Mouse (Mus musculus) CH12.LX (cell line): Measurements from ENCODE around the gene Nadsyn1. TPM values are rescaled to one million over a fixed set of nuclear protein-coding genes. Genes with fewer than 3 reads are reported as not detected.

Source experiments
- DNase-seq: peaks from one replicate; pipeline ENCODE4 v3.0.0-alpha.2; 2013; ENCODE audit errors: extremely low read depth
- H3K27ac ChIP-seq: 2 replicates; pipeline ENCODE4 v1.5.1; 2012; ENCODE audit warnings: low read depth, mild to moderate bottlenecking, control low read depth, moderate library complexity; ENCODE audit not compliant: insufficient read depth
- H3K27me3 ChIP-seq: replicated peaks from 2 replicates; pipeline ENCODE3; 2012; ENCODE audit warnings: inconsistent platforms
- H3K36me3 ChIP-seq, 2 experiments: replicated peaks in 1 of 2; 2 replicates each; pipeline versions ENCODE3 to v1.6.1; 2012; ENCODE audit warnings: inconsistent platforms in 1 of 2, low read length in 1 of 2, mild to moderate bottlenecking in 1 of 2, mixed read lengths in 1 of 2, moderate library complexity in 1 of 2; ENCODE audit not compliant: control insufficient read depth in 1 of 2, insufficient read depth in 1 of 2
- H3K4me1 ChIP-seq, 2 experiments: 2 replicates each; pipeline ENCODE4 v1.6.1; 2012; ENCODE audit warnings: inconsistent platforms in 1 of 2, moderate library complexity in 1 of 2; ENCODE audit not compliant: insufficient read depth in 2 of 2, control insufficient read depth in 1 of 2
- H3K4me2 ChIP-seq: 2 replicates; pipeline ENCODE4 v1.6.1; 2012; ENCODE audit warnings: low read depth, mild to moderate bottlenecking, control low read depth; ENCODE audit not compliant: poor library complexity, insufficient read depth, severe bottlenecking
- H3K4me3 ChIP-seq, 3 experiments: fragments of 150-350 bp in 1 of 3; sonication (generic) in 1 of 3; replicated peaks in 1 of 3; 2 replicates each; pipeline versions ENCODE3 to v1.5.1; 2011 to 2012; ENCODE audit warnings: low read depth in 2 of 3, low read length in 2 of 3, mild to moderate bottlenecking in 2 of 3, moderate library complexity in 2 of 3, control low read depth in 1 of 3, improper control_type of control experiment in 1 of 3, inconsistent platforms in 1 of 3, mixed read lengths in 1 of 3; ENCODE audit not compliant: poor library complexity in 1 of 3
- H3K79me2 ChIP-seq: replicated peaks from 2 replicates; pipeline ENCODE4 v1.6.1; 2012; ENCODE audit warnings: mild to moderate bottlenecking, moderate library complexity; ENCODE audit not compliant: control insufficient read depth, poor library complexity, insufficient read depth, severe bottlenecking; ENCODE audit errors: extremely low read depth
- H3K9ac ChIP-seq: 2 replicates; pipeline ENCODE4 v1.6.1; 2012; ENCODE audit warnings: low read depth, mild to moderate bottlenecking, control low read depth, moderate library complexity; ENCODE audit not compliant: insufficient read depth
- H3K9me3 ChIP-seq: replicated peaks from 2 replicates; pipeline ENCODE3; 2012; ENCODE audit warnings: low read length, inconsistent platforms, mixed read lengths
- BHLHE40 ChIP-seq: IDR thresholded peaks from 2 replicates; pipeline ENCODE4 v1.6.1; 2011; ENCODE audit warnings: mild to moderate bottlenecking, low read depth, low read length, improper control_type of control experiment
- CHD2 ChIP-seq: IDR thresholded peaks from 2 replicates; pipeline ENCODE4 v1.6.1; 2011; ENCODE audit warnings: low read length, improper control_type of control experiment
- E2F4 ChIP-seq: IDR thresholded peaks from 2 replicates; pipeline ENCODE4 v1.6.1; 2011; ENCODE audit warnings: low read depth, low read length, improper control_type of control experiment; ENCODE audit not compliant: insufficient replicate concordance
- ELF1 ChIP-seq: IDR thresholded peaks from 2 replicates; pipeline ENCODE4 v1.6.1; 2014; ENCODE audit warnings: low read depth, mild to moderate bottlenecking, inconsistent platforms, low read length, improper control_type of control experiment
- EP300 ChIP-seq: IDR thresholded peaks from 2 replicates; pipeline ENCODE4 v1.6.1; 2011; ENCODE audit warnings: low read length, improper control_type of control experiment
- GABPA ChIP-seq: IDR thresholded peaks from 2 replicates; pipeline ENCODE4 v1.6.1; 2012; ENCODE audit warnings: low read depth, low read length, improper control_type of control experiment, inconsistent platforms; ENCODE audit not compliant: insufficient replicate concordance
- IRF4 ChIP-seq: IDR thresholded peaks from 2 replicates; pipeline ENCODE4 v1.6.1; 2014; ENCODE audit warnings: low read depth, mild to moderate bottlenecking, inconsistent platforms, low read length, improper control_type of control experiment
- JUN ChIP-seq: IDR thresholded peaks from 2 replicates; pipeline ENCODE4 v1.6.1; 2011; ENCODE audit warnings: low read depth, mild to moderate bottlenecking, low read length, improper control_type of control experiment, moderate library complexity; ENCODE audit not compliant: insufficient read depth
- MAFK ChIP-seq: IDR thresholded peaks from 2 replicates; pipeline ENCODE4 v1.6.1; 2011; ENCODE audit warnings: low read length, improper control_type of control experiment; ENCODE audit not compliant: insufficient replicate concordance
- MAZ ChIP-seq: IDR thresholded peaks from 2 replicates; pipeline ENCODE4 v1.6.1; 2012; ENCODE audit warnings: low read depth, mild to moderate bottlenecking, inconsistent platforms, low read length, improper control_type of control experiment, moderate library complexity
- MYC ChIP-seq: IDR thresholded peaks from 2 replicates; pipeline ENCODE4 v1.6.1; 2011; ENCODE audit warnings: low read depth, mild to moderate bottlenecking, improper control_type of control experiment, low read length
- NELFE ChIP-seq: IDR thresholded peaks from 2 replicates; pipeline ENCODE4 v1.6.1; 2011; ENCODE audit warnings: low read depth, low read length, improper control_type of control experiment
- NRF1 ChIP-seq: IDR thresholded peaks from 2 replicates; pipeline ENCODE4 v1.6.1; 2014; ENCODE audit warnings: low read depth, mild to moderate bottlenecking, inconsistent platforms, low read length, improper control_type of control experiment, moderate library complexity
- PAX5 ChIP-seq: IDR thresholded peaks from 2 replicates; pipeline ENCODE4 v1.6.1; 2012; ENCODE audit warnings: low read length, inconsistent platforms, mixed read lengths
- POLR2A ChIP-seq: IDR thresholded peaks from 2 replicates; pipeline ENCODE4 v1.6.1; 2011; ENCODE audit warnings: low read depth, mild to moderate bottlenecking, improper control_type of control experiment, low read length
- RAD21 ChIP-seq: IDR thresholded peaks from 2 replicates; pipeline ENCODE4 v1.6.1; 2011; ENCODE audit warnings: low read depth, mild to moderate bottlenecking, low read length, improper control_type of control experiment, moderate library complexity
- RCOR1 ChIP-seq: conservative IDR thresholded peaks from 2 replicates; pipeline ENCODE4 v1.6.1; 2012; ENCODE audit warnings: low read depth, mild to moderate bottlenecking, inconsistent platforms, low read length, improper control_type of control experiment
- USF1 ChIP-seq: IDR thresholded peaks from 2 replicates; pipeline ENCODE4 v1.6.1; 2014; ENCODE audit warnings: low read depth, mild to moderate bottlenecking, inconsistent platforms, low read length, improper control_type of control experiment
- USF2 ChIP-seq: conservative IDR thresholded peaks from 2 replicates; pipeline ENCODE4 v1.6.1; 2011; ENCODE audit warnings: low read depth, low read length, improper control_type of control experiment
- ZMIZ1 ChIP-seq: IDR thresholded peaks from 2 replicates; pipeline ENCODE4 v1.6.1; 2012; ENCODE audit warnings: low read depth, mild to moderate bottlenecking, inconsistent platforms, low read length, improper control_type of control experiment
- dilution Hi-C: fragments of 300-500 bp; cut with MboI; formaldehyde crosslinking; loops from 2 replicates; pipeline ENCODE4 v1.14.3; 2020; ENCODE audit warnings: low sequenced_read_pairs; ENCODE audit not compliant: extremely low pct_unique_long_range_greater_than_20kb, extremely low pct_ligation_motif_present
- in situ Hi-C: fragments of 300-500 bp; cut with MboI; formaldehyde crosslinking; loops from 3 replicates; pipeline ENCODE4 v1.14.3; 2019; ENCODE audit warnings: low sequenced_read_pairs, low pct_ligation_motif_present, low pct_unique_long_range_greater_than_20kb, mixed read lengths
- polyA plus RNA-seq: library from polyadenylated mRNA; unstranded; fragments of >175 nt; gene quantifications from 2 replicates; pipeline ENCODE4 v1.2.1, GENCODE M21; 2012; ENCODE audit warnings: low read depth; ENCODE audit not compliant: insufficient read length
- total RNA-seq, 2 experiments: library from RNA; depleted of rRNA; stranded (reverse); fragments of 300-350 nt in 1 of 2; fragments of >200 nt in 1 of 2; gene quantifications; 2 replicates each; pipeline ENCODE4 v1.2.3; 2012 to 2014

Gene Nadsyn1
- total and polyA plus RNA-seq, 3 experiments = 5.4 to 11.7 (median 8.6) TPM

GRCm38 (mm10) chr7:143756125-143757026, 66.3 kb downstream of the Nadsyn1 start, which contains the start of gene Osbpl5:
TSS of gene Osbpl5 (minus strand) at chr7:143756985.
- H3K4me2 ChIP-seq = peak within 1 kb of the TSS; percentile 93
- H3K27me3 ChIP-seq = peaks cover 63% of the 10 kb centered on the region
- H3K9ac ChIP-seq = peak within 1 kb of the TSS; percentile 18; the same call in 1 of the 2 replicates
- in situ Hi-C loops (no loop called here), dilution Hi-C loops (no loop called here)
- peaks cover 6 to 10% of the 10 kb centered on the region in 2 experiments; a peak in 3 of 4 replicates for H3K4me1 ChIP-seq
- H3K4me3 ChIP-seq = peak within 1 kb of the TSS in 2 of 3 experiments; percentile 46 to 47
- DNase-seq = no peak
- no peaks in the 10 kb centered on the region for H3K9me3 ChIP-seq
- H3K27ac ChIP-seq = no peak within 1 kb of the TSS
- no peaks in the 10 kb centered on the region for H3K36me3 ChIP-seq
- H3K79me2 ChIP-seq = no peaks in the 10 kb centered on the region
- TF ChIP-seq MAFK (peak; percentile 25; the same call in 1 of the 2 replicates), RAD21 (no peak)

GRCm38 (mm10) chr7:143755357-143756124, 67.1 kb downstream of the Nadsyn1 start:
- Histone ChIP-seq H3K79me2 (no peaks in the 10 kb centered on the region), H3K27me3 (peaks cover 67% of the 10 kb centered on the region), H3K4me1 (peaks cover 6 to 10% of the 10 kb centered on the region in 2 experiments; a peak in 3 of 4 replicates), H3K9ac (no peak overlapping the region), H3K9me3 (no peaks in the 10 kb centered on the region), H3K36me3 (no peaks in the 10 kb centered on the region), H3K4me2 (no peak overlapping the region), H3K27ac (no peak overlapping the region), H3K4me3 (no peak overlapping the region)
- no peak for TF ChIP-seq USF1
- DNase-seq = no peak
- dilution Hi-C loops = no loop called here
- in situ Hi-C loops = no loop called here

GRCm38 (mm10) chr7:143753990-143754715, 68.5 kb downstream of the Nadsyn1 start:
- in situ Hi-C loops = loop anchor here (5.0 kb wide), 1 partner anchor 47 kb away; no protein-coding TSS in a partner anchor
- Histone ChIP-seq H3K4me2 (no peak overlapping the region), H3K36me3 (no peaks in the 10 kb centered on the region), H3K79me2 (no peaks in the 10 kb centered on the region), H3K9me3 (no peaks in the 10 kb centered on the region), H3K4me1 (peaks cover 6 to 10% of the 10 kb centered on the region in 2 experiments; a peak in 3 of 4 replicates), H3K9ac (no peak overlapping the region), H3K27me3 (peaks cover 77% of the 10 kb centered on the region), H3K4me3 (no peak overlapping the region), H3K27ac (no peak overlapping the region)
- peak; percentile 60 for DNase-seq
- dilution Hi-C loops = no loop called here
- TF ChIP-seq JUN (no peak), USF2 (no peak), MAFK (no peak), ELF1 (no peak), NELFE (no peak), POLR2A (no peak), IRF4 (no peak), RCOR1 (no peak), ZMIZ1 (no peak), E2F4 (no peak), PAX5 (no peak), CHD2 (0 out of 2 replicates have a peak, but pooled peaks have one; percentile 27), EP300 (no peak), MYC (no peak), RAD21 (peak; percentile 69), MAZ (peak; percentile 62; the same call in 1 of the 2 replicates), BHLHE40 (no peak), NRF1 (no peak), GABPA (no peak)
